Mouse (Mus musculus): Measurements from ENCODE around the gene Skiv2l.
A peak's percentile ranks its signal among the peaks of the same experiment; 100 is the strongest.
"Not testable (repeated sequence)": the region's sequence is repeated elsewhere in the genome, so short reads cannot be mapped to it uniquely, and the experiment has no call there.

Skiv2l gene

DNA sequence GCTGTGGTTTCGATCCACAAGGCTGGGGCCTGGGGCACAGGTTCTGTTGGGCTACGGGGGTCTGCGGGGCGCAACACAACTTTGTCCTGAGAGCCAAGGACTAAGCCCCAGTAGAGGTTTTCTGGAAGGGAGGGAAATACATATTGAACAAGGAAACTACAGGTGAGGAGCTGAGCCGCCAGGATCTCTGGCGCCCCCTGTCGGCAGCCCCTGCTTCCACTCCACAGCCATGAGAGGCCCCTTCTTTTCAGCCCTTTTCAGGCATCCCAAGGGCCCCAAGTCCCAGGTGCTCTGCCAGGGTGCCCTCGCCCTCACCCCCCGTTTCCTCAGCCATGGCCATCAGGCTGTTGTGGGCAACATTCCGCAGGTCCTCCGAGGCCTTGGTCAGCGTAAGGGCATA is 36.3 kb downstream of the Skiv2l start:
- DNase-seq (ENCODE audit: low spot score in 2 of 2), result peak in 1 of 2 experiments; percentile 36

GRCm38 (mm10) chr17:34811275-34811674 is 38.7 kb downstream of the Skiv2l start:
- DNase-seq (ENCODE audit: low spot score in 2 of 2), result no peak

- DNase-seq (ENCODE audit: low spot score in 2 of 2), result not testable (repeated sequence)
Observed at GRCm38 (mm10) chr17:34810811-34811210, 39.2 kb downstream of the Skiv2l start.

DNA sequence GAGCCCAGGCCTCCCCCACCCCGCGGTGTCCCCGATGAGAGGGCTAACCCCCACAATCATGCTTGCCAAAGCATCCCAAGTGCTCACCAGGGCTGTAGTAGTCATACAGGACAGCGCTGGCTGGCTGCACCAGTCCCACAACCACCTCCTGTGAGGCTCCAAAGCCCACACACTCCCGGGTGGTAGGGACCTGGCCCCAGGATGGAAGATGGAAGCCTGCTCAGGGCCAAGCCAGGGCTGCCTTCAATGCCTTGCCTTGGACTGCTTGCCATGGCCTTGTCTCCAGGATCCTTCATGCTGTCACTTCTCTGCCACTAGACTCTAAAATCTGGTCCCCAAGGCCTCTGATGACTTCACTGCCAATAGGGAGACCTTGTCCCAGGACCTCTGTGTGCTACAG is 39.6 kb downstream of the Skiv2l start:
- DNase-seq (ENCODE audit: low spot score in 2 of 2), result not testable (repeated sequence)

DNA sequence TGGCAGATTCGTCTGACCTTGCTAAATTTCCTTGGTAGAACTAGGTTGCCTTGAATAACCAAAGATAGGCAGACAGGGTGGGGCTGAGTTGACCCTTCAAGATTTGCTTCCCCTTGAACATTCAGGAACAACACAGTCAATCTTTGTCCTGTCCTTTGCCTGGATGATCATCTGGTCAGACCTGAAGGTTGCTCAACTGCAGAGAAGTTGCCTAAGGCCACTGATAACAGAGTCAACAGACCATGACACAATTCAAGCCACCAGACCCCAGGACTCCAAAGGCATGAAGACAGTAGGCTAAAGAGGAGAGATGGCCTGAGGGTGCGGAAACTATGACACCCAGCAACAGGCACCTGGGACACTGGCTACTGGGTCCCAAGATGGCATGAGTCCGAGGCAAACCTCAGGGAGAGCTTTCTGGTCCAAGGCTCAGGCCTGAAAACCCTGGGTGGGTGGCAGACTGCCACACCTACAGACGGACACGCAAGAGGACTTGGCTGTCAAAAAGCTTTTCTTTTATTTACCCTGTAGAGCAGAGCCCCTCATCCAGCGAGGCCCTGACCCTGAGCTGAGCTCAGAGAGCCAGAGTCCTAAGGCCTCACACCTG is 41.3 kb downstream of the Skiv2l start:
- no peak for DNase-seq (ENCODE audit: low spot score in 2 of 2)

DNA sequence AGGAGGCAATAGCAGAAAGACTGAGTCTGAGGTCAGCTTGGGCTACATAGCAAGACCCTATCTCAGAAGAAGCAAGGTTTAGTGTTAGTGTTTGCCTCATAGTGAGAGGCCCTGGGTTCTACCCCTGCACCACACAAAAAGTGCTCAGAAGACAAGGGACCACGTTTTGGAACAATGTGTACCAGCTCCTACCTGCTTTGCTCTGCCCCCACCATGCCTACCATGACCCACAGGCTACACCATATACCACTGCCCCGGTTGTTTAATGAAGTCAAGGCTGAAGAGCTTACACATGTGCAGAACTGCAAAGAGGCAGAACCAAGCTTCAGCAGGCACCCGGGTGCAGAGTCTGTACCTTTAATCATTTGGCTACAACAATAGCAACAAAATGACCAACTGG is 42.8 kb downstream of the Skiv2l start:
- no peak for DNase-seq (ENCODE audit: low spot score in 2 of 2)

DNA sequence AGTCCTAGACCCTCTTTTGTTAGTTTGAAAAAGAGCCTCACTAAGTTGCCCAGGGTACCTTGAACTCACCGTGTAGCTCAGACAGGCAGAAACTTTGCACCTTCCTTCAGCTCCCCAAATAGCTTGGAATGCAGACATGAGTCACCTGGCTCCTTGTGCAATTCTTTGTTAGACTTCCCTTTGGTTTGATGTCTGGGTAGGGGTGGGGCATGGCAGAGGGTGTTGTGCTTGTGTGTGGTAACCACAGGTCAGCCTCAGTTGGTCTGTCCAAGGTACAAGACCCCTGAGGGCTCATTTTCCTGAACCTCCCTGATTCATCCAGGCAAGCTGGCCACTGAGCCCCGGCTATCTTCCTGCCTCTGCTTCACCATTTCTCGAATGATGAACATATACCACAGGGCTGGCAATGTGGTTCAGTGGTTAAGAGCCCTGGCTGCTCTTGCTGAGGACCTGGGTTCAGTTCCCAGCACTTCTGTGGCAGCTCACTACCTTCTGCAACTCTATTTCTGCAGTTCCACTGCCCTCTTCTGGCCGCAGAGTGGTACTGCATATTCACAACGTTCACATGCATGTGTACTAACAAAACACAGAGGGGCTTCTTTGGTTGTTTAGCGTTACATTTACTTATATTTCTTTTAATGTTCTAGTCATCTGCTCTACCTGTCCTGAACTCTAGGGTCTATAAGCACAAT is 45.0 kb downstream of the Skiv2l start:
- DNase-seq (ENCODE audit: low spot score in 2 of 2), result no peak

GRCm38 (mm10) chr17:34804301-34804700 is 45.7 kb downstream of the Skiv2l start, which contains the start of gene Cyp21a1:
Gene Cyp21a1 (minus strand): TSS chr17:34804561.
- not testable (repeated sequence) for DNase-seq (ENCODE audit: low spot score in 2 of 2)

DNA sequence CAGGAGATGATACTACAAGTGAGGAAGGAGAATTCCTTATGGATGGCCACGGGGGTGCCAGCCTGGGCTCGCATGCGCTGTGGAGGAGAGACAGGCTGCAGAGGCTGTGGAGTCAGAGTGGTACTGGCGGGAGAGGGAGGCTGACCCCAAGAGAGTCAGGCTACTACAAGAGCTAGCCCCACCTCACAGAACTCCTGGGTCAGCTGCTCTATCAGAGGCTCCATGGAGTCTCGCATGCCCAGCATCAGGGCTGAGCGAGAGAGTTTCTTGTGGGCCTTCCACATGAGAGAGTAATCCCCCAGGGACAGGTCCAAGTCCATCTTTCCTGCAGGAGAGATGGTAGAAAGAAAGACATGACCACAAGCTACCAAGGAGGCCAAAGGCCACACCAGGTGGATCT is 46.6 kb downstream of the Skiv2l start:
- not testable (repeated sequence) for DNase-seq (ENCODE audit: low spot score in 2 of 2)

- not testable (repeated sequence) for DNase-seq (ENCODE audit: low spot score in 2 of 2)
Observed at GRCm38 (mm10) chr17:34802756-34803155, 47.3 kb downstream of the Skiv2l start.

DNA sequence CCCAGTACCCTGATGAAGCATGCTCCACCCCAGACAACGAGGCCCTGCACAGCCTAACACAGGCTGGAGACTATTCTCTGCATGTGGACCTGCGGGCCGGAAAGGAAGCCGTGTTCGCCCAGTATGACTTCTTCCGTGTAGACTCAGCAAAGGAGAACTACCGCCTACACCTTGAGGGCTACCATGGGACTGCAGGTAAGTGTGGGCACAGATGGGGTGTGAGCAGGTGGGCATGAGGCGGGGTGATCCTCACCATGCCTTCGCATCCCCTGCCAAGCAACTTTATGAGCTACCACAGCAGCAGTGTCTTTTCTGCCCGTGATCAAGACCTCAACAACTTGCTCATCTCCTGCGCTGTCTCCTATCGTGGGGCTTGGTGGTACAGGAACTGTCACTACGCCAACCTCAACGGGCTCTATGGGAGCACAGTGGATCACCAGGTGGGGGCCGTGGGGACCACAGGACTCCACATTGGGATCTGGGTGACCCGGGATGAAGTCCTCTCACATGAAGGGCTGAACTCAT is 49.2 kb downstream of the Skiv2l start:
- DNase-seq (ENCODE audit: low spot score in 2 of 2), result not testable (repeated sequence)

DNA sequence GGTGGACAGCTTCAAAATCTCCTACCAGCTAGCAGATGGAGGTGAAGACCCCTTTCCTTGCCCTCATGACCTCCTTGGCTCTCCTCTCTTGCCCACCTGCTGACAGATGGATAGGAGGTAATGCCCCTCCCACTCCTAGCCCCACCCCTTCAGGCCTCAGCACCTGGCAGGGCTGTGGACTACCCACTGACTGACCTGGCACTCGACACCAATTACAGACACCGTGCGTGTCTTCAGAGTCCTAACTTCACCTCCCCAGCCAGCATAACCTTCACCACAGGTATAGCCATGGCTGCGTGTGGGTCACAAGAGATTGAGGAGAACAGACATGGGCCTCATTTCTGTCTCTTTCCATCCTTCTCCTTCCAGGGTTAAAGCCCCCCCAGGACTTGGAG is 50.5 kb downstream of the Skiv2l start:
- no peak for DNase-seq (ENCODE audit: low spot score in 2 of 2)

DNA sequence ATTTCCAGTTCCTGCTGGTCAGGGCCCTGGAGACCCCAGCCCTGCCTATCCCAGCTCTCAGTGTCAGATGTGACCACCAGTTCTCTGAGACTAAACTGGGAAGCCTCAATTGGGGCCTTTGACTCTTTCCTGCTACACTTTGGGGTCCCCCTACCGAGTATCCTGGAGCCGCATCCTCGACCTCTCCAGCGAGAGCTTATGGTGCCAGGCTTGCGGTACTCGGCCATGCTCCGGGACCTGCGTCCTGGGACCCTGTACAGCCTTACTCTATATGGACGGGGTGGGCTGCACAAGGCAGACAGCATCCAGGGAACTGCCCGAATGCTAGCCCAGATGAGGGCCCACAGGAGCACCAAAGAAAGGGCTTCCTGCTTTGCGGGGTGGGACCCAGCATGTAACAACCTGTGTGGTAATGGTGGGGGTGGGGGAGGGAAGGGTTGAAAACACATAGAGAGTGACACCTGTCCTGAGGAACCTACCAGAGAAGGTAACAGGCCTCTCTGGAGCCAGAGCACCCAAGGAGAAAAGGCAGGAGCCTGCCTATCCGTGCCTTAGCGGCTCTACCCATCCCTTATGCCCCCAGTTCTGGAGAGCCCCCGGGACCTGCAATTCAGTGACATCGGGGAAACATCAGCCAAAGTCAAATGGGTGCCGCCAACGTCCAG is 51.0 kb downstream of the Skiv2l start:
- no peak for DNase-seq (ENCODE audit: low spot score in 2 of 2)

DNA sequence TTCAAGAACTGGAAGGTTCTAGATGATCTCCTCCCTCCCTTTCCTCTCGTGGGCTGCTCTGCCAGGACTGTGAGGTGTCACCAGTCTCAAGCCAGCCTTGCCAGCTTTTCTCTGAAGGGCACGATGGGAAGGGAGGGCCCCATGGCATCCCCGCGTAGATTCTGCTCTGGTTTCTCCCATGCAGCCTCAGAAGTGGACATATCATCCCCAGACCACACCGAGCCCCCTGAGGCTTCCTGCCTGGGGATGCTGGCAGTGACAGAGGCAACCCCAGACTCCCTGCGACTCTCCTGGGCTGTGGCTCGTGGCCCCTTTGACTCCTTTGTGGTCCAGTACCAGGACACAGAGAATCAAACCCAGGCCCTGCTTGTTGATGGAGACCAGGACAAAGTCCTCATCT is 51.9 kb downstream of the Skiv2l start:
- not testable (repeated sequence) for DNase-seq (ENCODE audit: low spot score in 2 of 2)

GRCm38 (mm10) chr17:34797211-34797995 is 52.6 kb downstream of the Skiv2l start:
- not testable (repeated sequence) for DNase-seq (ENCODE audit: low spot score in 2 of 2)

GRCm38 (mm10) chr17:34796311-34797140 is 53.5 kb downstream of the Skiv2l start:
- DNase-seq (ENCODE audit: low spot score in 2 of 2), result no peak

DNA sequence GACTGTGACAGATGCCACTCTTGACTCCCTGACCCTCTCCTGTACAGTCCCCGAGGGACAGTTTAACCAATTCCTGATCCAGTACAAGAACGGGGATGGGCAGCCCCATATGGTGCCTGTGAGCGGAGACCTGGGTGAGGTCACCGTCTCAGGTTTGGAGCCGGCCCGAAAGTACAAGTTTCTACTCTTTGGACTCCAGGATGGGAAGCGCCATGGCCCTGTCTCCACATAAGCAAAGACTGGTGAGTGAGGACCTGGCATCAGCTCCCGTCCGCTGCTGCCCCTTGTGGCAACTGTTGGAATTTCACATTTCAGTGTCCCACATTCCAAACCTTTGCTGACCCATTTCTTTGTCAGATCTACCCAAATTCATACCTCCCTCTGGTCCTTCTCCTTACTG is 54.4 kb downstream of the Skiv2l start:
- DNase-seq (ENCODE audit: low spot score in 2 of 2), result peak in 1 of 2 experiments; percentile 20

DNA sequence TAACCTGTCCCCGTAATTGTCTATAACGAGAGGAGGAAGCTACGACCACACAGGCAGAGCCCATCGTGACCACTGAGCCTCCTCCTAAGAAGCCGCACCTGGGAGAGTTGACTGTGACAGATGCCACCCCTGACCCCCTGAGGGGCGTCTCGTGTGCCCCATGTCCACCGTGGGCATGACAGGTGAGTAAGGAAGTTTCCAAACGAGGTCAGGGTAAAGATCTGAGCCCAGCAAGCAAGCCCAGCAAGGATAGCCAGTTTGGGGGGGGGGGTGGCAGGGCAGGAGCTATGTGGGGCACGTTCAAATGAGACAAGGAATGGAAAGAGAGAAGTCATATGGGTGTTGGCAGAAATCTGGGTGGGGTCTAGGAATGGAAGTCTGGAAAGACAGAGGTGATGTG is 55.0 kb downstream of the Skiv2l start:
- DNase-seq (ENCODE audit: low spot score in 2 of 2), result no peak
